Mouse (Mus musculus) right cerebral cortex, postnatal 36 days (tissue): Measurements from ENCODE around the gene Itgad.
"Not testable (repeated sequence)": the region's sequence is repeated elsewhere in the genome, so short reads cannot be mapped to it uniquely, and the experiment has no call there.

Experiments
- DNase-seq, 2 experiments: peaks; one replicate each; pipeline ENCODE4 v3.0.0; 2022; ENCODE audit warnings: low spot score in 2 of 2, mixed read lengths in 1 of 2

Gene Itgad

DNA sequence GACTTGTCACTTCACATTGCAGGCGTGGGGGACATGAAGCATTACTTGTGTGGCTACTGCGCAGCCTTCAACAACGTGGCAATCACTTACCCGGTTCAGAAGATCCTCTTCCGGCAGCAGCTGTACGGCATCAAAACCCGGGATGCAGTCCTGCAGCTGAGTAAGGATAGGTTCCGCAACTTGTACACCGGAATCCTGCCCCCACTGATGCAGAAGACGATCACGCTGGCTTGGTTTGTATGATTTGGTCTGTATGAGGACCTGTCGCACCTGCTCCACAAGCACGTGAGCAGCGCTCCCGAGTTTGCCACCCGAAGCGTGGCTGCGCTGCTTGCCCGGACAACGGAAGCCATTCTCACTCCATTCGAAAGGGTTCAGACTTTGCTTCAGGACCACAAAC is at the start of gene Itgad:
Itgad (plus strand) TSS at position 301 of the 400 bp plus-strand sequence.
- no peak for DNase-seq

DNA sequence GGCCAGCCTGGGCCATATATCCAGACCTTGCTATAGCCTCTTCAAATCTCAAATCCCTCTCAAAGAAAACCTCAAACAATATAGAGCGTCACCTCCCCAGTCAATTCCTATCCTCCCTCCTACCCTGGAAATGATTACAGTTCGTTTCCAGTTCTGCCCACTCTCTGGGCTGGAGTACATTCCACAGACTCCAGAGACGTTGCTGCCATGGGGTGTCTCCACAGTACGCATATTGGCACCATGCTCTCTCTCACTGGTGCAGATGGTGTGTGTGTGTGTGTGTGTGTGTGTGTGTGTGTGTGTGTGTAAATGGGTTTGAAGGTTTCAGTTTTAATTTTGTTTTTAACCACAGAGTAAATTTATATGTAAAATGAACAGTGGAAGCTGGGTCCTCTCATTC is 48.9 kb upstream of the Itgad start:
- DNase-seq, result peak; percentile 6 to 15

DNA sequence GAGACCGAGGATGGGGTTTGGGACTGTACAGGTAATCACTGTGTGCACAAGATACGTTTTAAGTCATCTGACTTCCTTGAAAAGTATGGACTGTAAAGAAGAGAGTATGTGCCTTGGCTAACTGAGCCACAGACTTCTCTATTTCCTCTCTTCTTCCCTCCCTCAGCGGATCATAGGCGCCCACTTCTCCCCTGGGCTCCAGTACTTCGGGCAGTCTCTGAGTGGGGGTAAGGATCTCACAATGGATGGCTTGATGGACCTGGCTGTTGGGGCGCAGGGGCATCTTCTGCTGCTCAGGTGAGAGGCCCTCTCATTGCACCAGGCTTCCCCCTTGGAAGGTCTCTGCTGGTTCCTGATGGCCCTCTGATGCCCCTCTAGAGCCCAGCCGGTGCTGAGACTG is 46.7 kb upstream of the Itgad start:
- DNase-seq, result no peak

DNA sequence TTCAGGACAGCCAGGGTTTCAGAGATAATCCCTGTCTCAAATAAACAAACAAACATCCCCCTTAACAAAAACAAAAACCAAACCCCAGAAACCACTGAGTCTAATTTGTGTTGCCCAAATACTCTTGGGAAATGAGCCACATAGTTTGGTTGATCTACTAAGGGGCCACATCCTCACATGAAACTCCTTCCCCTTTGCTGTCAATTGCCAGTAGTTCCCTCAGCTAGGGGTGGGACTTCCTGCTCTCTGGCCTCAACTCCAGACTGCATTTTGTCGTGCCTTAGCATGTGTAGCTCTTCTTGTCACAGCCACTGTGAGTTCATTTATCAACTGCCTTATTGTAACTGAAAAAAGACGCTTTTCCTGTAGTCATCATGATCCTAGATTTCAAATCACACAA is 43.9 kb upstream of the Itgad start:
- DNase-seq, result no peak

DNA sequence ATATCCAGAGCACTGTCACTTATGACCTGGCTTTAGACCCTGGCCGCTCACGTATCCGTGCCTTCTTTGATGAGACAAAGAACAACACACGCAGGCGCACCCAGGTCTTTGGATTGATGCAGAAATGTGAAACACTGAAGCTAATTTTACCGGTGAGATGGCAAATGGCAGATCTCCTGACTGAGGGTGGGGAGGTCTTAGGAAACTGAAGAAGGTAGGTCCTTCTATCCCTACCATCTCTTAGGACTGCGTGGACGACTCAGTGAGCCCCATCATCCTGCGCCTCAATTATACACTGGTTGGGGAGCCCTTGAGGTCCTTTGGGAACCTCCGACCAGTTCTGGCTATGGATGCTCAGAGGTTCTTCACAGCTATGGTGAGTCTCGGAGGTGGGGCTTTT is 42.0 kb upstream of the Itgad start:
- DNase-seq, result no peak

DNA sequence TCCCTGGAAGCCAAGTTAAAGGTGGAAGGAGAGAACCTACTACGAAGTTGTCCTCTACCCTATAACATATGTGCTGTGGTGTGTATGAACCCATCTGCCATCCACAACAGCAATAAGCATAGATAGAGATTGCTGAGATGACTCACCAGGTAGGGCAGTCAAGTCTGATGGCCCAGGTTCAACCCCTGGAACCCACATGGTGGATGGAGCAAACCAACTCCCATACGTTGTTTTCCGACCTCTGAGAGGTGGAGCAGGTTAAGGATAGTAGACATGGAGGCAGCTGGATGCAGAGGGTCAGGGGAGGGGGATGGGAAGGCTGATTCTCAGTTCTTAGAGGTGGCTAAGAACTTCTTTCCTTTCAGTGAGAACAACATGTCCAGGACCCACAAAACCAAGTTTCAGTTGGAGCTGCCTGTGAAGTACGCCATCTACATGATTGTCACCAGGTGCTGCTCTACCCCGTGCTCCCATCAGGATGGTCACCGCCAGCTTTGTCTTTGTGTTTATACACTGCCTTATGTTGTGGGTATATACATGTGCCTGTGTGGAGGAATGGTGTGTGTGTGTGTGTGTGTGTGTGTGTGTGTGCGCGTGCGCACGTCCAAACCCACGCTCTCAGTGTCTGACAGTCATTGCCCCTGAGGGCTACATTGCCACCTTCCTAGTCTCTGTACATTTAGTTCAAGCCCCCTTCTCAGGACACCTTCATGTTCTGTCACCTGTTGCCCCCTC is 39.6 kb upstream of the Itgad start:
- DNase-seq, result no peak

DNA sequence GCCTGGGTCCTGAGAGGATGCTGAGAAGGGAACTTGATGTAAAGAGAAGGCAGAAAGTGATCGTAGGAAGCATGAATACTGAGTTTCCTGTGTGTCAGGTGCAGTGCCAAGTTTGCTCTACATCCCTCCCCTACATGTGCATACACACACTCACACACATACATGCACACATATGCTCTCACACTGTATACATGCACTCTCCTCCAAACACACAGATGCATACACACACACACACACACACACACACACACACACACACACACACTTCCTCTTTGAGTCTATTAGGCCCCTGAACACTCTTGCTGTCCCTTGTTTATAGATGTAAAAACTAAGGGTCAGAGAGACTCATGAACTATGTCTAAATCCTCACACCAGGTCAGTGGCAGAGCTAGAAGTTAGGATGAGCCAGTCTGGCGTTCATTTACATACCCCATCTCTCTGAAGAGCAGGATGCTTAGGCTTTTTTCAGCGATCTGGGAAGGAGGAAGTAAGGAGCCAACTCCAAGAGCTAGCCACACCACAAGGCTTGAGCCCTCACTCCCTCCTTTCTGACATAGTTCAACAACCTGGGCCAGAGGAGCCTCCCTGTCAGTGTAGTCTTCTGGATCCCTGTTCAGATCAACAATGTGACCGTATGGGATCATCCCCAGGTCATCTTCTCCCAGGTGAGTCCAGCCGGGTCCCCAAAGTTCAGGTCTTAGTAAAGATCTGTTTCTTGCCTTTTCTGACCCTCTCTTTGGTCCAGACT is 38.8 kb upstream of the Itgad start:
- DNase-seq, result no peak

DNA sequence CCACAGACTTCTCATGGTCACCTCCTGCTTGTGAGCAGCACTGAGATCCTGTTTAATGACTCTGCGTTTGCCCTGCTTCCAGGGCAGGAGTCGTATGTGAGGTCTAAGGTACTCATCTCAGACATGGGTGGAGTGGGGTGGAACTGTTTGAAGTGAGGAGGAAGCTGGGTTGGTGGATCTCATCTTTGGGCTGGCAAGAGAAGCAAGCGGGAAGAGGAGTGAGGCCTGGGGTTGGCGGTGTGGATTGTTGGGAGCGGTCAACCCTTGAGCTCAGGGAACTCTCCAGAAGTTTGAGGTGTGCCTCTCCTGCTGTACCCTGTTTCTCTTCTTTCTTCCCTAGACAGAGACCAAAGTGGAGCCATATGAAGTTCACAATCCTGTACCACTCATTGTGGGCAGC is 37.8 kb upstream of the Itgad start:
- no peak for DNase-seq

DNA sequence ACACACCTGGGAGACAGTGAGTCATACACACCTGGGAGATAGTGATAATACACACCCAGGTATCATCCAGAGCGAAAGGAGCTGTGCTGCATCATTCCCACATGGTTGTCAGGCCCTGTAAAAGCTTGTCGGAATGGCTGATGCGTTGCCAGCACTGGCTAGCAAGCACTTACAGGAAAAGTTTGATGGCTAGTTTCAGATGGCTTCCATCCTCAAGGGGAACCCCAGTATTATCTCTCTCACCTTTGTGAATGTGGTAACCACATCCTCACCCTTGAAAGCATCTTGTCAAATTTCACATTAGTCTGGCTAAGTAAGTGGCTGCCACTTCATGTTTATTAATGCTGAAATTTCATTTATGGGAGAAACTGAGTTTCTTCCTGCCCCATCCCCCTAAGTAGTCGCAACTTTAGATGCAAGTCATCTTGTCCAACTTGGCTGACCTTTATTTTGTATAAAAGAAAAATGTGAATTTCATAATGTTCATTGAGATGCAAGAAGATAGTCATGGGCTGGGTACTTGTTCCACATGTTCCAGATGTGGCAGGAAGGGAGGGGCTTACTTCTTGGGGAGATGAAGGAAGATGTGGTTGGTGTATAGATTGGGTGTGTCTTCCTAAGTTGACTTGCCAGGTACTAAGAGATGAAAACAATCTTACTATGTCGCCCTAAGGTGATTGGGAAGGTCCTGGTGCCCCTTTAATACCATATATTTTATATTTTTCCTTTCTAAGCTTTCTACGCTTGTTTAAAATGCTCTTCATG is 34.3 kb upstream of the Itgad start:
- no peak for DNase-seq

DNA sequence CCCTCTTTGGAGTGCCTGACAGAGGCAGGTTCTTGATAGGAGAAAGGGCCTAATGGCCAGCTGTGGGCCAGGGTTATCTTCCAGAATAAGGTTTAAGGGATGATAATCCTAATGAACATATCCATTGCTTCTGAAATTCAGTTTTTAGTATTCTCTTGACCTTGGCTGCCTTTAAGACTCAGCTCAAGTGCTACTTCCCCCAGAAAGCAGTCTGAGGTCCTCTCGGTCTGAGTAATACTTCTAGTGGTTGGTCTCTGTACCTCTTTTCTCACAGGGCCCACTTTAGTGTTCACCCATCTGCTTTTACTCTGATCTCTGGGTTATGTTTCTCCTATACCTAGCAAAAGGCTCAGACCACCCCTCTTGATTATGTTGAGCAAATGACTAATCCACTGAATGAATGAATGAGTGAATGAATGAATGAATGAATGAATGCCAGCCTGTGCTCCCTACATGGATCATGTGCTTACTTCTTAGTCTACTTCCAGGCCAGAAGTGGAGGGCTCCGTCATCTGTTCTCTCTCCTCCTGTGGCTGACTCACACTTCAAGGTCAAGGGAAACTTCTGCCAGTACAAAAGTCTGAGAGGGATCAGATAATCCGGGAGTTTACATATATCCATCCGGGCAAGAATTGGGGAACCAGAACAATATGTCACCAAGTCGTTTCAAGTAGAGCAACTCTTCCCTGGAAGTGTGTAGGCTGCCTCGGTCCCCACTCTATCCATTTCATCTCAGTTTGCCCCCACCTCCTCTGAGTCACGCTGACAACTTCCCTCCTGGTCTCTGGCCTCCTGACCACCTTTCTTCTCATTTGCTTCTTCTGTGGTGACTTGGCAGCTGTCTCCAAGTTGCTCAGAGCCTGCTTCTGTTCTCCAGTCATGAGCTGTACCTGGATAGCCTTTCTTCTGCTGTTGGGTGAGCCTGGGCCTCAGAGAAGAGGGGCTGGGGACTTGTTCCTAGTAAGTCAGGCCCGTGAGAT is 25.1 kb upstream of the Itgad start, which contains the start of gene Itgax:
Itgax (plus strand) TSS at position 807 of the 980 bp plus-strand sequence.
- no peak for DNase-seq

DNA sequence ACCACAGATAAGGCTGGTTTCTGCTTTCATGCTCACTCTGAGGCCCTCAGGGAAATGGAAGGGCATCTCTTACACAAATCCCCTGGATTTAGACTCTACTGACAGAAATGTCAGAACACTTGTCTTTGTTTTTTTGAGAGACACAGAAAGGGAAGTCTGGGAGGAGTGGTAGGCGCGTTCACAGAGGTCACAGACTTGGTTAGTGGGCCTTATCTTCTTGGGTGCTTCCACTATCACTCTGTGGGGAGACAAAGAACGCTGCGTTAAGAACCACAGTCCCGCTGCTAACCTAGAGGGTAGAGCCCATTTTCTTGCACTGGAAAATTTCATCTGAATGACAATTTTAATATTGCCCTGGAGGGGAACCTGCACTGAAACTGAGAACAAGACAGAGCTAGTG is 22.0 kb upstream of the Itgad start:
- DNase-seq, result no peak

DNA sequence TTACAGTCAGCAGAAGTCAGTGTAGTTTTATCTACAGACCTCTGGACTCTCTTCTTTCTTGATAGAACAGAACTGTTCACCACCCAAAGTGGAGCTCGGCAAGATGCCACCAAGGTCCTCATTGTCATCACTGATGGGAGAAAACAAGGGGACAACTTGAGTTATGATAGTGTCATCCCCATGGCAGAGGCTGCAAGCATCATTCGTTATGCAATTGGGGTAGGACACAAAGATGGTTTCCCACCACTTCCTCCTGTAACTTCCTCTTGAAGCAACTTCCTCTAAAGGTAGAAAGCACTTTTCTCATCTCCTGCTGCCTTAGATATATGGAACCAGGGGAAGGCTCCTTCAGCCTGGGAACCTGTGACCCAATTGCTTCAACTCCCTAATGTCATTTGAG is 20.6 kb upstream of the Itgad start:
- no peak for DNase-seq

DNA sequence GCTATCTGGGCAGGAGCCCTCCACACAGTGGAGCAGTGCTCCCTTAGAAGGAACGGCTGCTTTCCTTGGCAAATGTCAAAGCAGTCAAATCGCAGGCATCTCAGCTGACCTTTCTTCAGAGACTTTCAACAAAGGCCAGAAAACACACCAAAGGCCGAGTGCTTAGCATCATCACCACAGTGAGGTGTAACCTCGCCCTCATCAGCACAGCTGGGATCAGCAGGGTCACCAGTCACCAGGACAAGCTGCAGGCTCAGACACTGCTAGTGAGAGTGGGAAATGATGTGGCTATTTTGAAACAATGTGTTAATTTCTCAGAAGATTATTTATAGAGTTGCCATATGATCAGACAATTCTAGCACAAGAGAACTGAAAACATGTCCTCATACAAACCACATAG is 17.2 kb upstream of the Itgad start:
- no peak for DNase-seq

DNA sequence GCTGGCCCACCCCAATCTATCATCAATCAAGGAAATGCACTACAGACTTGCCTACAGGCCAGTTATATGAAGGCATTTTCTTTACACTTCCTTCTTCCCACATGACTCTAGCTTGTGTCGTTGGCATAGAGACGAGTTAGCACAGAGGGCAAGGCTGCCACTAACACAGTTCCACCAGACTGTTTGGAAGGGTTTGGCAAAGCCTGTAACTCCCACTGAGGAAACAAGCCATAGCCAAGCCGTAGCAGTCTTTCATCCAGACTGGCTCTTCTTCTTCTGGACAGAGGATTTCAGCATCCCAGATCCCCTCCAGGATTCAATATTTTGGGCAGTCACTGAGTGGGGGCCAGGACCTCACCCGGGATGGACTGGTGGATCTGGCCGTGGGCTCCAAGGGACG is 14.6 kb upstream of the Itgad start:
- no peak for DNase-seq

DNA sequence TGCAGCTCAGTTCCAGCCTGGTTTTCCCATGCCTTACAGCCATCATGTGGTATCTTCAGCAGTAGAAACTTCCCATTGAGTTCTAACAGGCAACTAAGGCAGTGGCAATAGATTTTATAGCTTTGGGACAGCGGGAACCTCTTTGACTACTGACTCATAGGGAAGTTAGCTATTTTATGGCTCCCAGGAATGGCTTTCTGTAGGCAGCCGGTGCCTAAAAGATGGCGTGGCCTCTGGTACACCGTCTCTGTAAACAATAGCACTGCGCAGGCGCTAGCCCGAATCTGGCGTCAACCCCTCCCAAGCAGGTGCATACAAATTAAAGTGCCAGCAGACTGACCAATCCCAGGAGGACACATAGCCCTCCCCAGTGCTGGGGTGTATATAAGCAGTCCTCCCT is 3.2 kb upstream of the Itgad start:
- no peak for DNase-seq

DNA sequence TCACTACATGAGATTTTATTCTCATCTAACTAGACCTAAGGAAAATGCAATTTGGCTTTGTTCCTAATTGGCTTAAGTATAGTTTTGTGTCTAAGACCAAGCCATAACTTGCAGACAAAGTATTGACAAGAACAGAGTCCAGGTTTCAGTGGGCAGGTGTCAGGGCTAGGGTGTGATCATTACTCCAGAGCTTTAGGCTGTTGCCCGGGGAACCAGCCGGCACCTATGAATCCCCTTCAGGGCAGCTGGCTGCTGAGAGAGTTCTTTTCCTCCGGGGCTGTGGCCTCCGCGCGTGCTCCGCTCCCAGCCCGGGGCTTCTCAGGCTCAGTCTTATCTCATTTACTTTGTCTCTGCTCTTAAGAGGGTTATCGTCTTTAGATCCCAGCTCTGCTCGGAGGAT is 748 bp downstream of the Itgad start:
- DNase-seq, result no peak

DNA sequence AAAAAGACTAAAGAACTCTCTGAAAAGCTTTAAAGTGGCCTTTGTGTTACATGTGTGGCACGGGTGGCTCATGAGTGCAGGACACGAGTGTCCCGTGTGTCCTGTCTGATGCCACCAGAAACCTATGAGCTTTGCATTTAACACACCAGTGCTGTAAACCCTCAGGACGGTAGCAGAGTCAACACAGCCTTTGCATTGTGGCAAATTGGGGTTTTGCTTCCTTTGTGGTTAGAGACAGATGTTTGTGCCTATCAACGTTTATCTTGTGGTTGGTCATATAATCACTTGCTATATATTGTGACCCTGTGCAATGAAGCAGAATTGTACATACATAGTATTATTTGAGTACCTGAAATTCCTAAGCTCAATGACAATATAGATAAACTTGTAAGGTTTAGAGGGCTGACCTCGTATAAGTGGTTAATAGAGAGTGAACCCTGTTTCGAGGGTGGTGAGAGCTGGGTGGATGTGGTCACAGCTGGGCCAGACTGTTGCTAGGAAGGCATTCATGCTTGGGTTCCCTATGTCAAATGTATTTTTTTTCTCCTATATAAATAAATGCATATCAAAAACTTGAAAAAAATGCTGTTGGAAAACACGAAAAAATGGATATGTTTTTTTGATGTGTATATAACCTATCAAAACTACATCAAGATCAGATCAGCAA is 4.6 kb downstream of the Itgad start:
- DNase-seq, result not testable (repeated sequence)

DNA sequence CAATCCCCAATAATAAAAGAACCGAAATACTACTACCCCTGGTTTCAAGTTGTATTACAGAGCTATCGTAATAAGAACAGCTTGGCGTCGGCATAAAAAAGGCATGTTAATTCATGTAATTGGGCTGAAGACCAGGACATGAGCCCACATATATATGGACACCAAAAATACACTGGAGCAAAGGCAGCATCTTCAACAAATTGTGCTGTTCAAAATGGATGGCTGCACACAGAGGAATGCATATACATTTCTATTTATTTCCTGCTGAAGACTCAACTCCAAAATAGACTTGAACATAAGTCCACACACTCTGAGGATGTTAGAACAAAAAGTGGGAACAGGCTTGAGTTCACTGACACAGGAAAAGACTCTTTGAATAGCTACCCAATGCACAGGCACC is 9.8 kb downstream of the Itgad start:
- no peak for DNase-seq

DNA sequence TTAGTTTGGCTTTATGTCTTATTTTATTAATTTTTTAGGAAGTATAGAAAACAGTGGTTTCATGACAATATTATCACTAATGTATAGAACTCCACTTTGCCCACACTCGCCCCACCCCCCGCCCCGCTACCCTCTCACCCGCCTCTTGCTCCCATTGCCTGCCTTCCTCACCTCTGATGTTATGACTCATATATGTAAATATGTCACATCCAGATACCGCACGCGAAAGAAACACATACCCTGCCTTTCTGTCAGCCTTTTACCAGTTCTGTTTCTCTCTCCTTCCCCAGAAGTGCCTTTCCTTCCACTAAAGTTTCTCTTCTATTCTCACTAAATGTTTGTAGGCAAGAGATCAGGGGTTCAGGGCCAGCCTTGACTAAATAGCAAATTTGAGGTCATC is 12.2 kb downstream of the Itgad start:
- DNase-seq, result no peak

DNA sequence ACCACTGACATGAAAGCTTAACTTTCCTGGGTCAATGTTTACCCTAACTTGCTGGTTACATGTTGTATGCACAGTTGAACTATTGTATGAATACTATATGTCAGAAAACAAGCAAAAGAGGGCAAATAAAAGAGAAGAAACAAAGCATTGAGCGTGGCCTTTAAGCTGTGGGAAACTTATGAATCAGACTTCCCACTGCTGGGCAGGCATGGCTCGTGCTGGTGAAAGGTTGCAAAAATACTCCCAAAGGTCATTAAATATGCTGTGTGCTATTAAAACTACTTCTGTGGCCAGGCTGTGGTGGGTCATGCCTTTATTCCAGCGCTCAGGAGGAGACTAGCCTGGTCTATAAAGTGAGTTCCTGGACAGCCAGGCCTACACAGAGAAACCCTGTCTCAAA is 15.8 kb downstream of the Itgad start:
- DNase-seq, result no peak

DNA sequence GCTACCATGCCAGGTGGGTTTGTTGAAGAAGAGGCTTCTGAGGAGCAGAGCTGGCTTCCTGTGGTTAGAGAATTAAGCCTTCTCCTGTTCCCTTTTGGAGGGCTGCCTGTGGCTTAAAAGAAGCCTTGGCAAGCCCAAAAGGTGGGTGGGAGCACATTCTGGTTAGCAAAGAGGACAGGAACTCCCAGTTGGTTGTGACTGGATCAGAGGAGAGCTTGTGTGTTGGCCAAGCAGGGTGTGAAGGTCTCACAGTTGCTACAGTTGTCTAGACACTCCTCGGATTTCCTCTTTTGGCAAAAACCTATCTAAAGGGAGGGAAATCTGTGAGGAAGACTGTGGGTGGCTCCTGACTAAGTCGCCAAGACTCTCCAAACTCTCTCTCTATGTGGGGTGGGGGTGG is 24.2 kb downstream of the Itgad start:
- DNase-seq, result peak; percentile 53 to 59
